Mouse (Mus musculus) Patski (cell line): Measurements from ENCODE around the gene Spata3. TPM values are rescaled to one million over a fixed set of nuclear protein-coding genes. Genes with fewer than 3 reads are reported as not detected.

ENCODE experiments used
- ATAC-seq: fragments of 100-300 bp; one replicate; pipeline ENCODE4 v1.8.0; 2021
- CTCF ChIA-PET: fragments of 350-600 bp; sonication (Branson Sonifier 250); formaldehyde crosslinking; loops from one replicate; lab custom pipeline; 2022; ENCODE audit warnings: inconsistent platforms; lab: Charles Lee
- POLR2A ChIA-PET: fragments of 350-600 bp; sonication (Branson Sonifier 250); formaldehyde crosslinking; loops from one replicate; lab custom pipeline; 2022; ENCODE audit warnings: antibody characterized with exemption, inconsistent platforms; lab: Charles Lee
- DNase-seq: peaks from one replicate; pipeline ENCODE4 v3.0.0-alpha.2; 2011; ENCODE audit warnings: low read depth, low spot score
- H3K27me3 ChIP-seq: fragments of 371-371 bp; one replicate; pipeline ENCODE4 v1.5.1; 2021
- CTCF ChIP-seq: fragments of 100-300 bp; IDR thresholded peaks from one replicate; pipeline ENCODE4 v1.5.1; 2021
- in situ Hi-C: fragments of 300-500 bp; cut with MboI; formaldehyde crosslinking; loops from 3 replicates; pipeline ENCODE4 v1.11.1; 2018; ENCODE audit warnings: low pct_unique_long_range_greater_than_20kb, mixed read lengths
- polyA plus RNA-seq: library from polyadenylated mRNA; unstranded; gene quantifications from one replicate; pipeline ENCODE4 v1.2.3, GENCODE M21; 2021

The Spata3 gene
- polyA plus RNA-seq, 1 experiment from 2014 or later, result not detected

DNA sequence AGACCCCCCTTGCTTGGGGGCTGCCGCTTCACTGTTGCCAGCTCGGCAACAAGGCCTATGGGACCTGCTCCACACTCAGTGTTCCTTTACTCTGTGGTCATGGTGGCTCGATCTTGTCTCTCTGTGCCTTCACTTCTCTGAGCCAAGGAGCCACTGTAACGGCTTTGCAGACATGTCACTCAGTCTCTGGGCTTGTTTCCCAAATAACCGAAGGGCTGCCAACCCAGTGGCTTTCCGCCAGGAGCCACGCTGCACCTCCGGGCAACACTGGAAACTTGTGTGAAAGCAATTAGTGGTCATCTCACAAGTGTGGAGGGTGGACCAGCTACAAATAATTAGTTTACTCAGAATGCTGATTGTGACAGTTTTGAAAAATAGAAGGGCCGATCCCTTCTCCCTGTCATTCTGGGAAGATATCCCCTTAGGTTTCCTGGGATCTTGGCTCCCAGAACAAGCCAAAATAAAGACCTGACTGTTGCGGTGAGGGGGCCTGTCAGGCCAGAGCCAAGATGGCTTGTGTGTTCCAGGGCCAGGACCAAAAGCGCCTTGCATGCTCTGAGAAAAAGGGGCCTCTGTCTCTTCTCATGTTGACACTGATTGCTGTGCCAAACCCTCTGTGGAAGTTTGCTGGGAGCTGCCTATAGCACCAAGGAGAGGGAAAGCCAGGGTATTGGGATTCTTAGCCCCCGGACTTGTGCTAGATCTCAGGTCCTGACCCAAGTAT lies 36.7 kb downstream of the Spata3 start:
- ATAC-seq (no peak), DNase-seq (no peak)
- TF ChIP-seq CTCF, result no peak
- H3K27me3 ChIP-seq, result peaks cover 7% of the 10 kb centered on the region
- CTCF ChIA-PET, result no interaction called here
- in situ Hi-C loops, result no loop called here
- POLR2A ChIA-PET, result no interaction called here

DNA sequence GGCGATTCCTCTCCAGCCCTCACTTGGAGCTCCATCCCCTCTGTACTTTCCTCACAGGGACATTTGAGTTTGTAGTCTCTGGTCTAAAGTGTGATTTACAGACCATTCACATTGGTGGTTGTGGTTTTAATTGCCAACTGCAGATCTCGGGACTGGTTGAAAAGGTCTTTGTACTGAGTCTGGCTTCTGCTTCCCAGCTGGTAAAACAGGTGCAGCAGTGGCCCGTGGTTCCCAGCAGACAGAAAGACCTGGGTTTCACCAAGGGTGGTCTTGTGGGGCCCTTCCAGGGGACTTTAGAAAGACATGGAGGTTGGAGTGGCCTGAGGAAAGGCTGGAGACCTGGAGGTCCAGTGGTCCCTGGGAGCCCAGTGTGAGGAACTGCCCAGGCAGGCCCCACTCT lies 38.3 kb downstream of the Spata3 start:
- ATAC-seq, result no peak
- ChIA-PET CTCF (interaction anchor here (1.3 kb wide), 1 partner anchor 17 kb away, joined by 4 read pairs; no protein-coding TSS in a partner anchor), POLR2A (no interaction called here)
- H3K27me3 ChIP-seq, result peaks cover 3% of the 10 kb centered on the region
- no peak for DNase-seq
- in situ Hi-C loops, result no loop called here
- TF ChIP-seq CTCF, result no peak

DNA sequence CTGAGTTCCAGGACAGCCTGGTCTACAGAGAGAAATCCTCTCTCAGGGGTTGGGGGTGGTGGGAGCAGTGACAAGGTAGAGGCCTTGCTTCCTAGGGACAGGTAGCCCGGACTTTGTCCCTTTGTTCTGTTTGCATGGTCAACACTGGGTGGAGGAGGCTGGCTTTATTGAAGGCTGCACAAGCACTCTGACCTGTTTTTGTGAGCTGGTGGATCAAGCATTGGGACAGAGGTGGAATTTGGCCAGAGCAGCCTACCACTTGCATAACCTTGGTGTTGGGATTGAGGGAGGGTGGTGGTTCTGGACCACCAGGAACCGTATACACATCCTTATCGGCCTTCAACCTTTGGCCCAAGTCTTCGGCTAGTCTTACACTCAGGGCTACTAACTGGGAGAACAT lies 39.7 kb downstream of the Spata3 start:
- no peak for DNase-seq
- H3K27me3 ChIP-seq, result peaks cover 3% of the 10 kb centered on the region
- TF ChIP-seq CTCF, result no peak
- ChIA-PET POLR2A (no interaction called here), CTCF (no interaction called here)
- ATAC-seq, result no peak
- in situ Hi-C loops, result no loop called here

DNA sequence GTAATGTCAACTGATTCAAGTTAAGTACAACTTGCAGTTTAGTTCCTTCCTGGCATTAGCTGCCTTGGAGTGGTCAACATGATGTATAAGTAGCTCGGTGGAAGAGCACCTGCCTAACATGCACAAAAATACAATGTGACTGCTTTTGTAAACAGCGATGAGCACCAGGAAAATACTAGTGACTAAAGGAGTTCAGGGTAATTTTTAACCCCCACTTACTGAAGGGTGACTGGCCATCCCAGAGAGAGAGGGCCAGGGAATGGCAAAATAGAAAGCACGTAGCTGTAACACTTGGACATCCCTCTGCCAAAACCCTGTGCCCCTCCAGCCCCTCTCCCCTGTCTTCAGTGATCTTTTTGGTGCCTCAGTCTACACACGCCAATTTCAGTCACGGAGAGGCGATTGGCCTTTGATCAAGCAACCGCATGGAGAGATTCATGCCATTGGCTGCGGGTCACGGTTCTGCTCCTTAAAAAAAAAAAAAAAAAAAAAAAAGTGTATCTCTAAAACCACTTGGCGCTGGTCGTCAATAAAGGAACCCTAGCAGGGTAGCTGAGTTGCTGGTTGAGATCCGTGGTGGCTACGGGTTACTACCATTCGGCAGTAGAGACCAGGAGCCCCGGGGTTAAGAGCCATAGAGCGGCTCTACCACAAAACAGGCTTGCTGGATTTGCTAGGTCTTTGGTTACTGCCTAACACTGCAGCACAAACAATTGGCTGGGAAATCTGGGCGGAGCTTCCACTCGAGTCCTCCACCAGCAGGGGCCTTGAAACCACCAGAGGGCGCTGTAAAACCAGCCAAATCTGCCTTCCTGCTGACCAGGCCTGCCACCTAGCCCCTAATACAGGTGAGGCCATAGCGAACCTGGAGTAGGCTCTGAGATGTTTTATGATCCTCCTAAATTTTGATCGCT lies 42.5 kb downstream of the Spata3 start:
- peak; percentile 81 for TF ChIP-seq CTCF
- ATAC-seq, result peak; percentile 91
- peaks cover 3% of the 10 kb centered on the region for H3K27me3 ChIP-seq
- DNase-seq, result peak; percentile 51
- ChIA-PET POLR2A (no interaction called here), CTCF (interaction anchor here (0.6 to 1.7 kb wide), 8 partner anchors 8 to 133 kb away, joined by 3 to 13 read pairs (median 4); no protein-coding TSS in a partner anchor)
- in situ Hi-C loops, result no loop called here

DNA sequence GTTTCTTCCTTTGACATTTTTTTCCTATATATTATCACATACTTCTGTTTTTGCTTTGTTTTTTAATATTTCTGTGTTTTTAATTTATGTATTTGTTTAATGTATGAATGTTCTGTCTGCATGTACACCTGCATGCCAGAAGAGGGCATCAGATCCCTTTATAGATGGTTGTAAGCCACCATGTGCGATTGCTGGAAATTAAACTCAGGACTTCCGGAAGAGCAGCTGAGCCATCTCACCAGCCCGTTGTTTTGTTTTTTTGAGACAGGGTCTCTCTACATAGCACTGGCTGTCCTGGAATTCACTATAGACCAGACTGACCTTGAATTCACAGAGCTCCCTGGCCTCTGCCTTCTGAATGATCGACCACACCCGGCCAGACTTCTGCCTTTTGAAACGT lies 45.9 kb downstream of the Spata3 start:
- ChIA-PET CTCF (interaction anchor here (0.8 kb wide), 1 partner anchor 18 kb away, joined by 3 read pairs; no protein-coding TSS in a partner anchor), POLR2A (no interaction called here)
- H3K27me3 ChIP-seq, result no peaks in the 10 kb centered on the region
- no peak for DNase-seq
- ATAC-seq, result no peak
- in situ Hi-C loops, result no loop called here
- peak; percentile 57 for TF ChIP-seq CTCF

- ATAC-seq (peak; percentile 80), DNase-seq (peak; percentile 66)
- in situ Hi-C loops, result no loop called here
- ChIA-PET POLR2A (interaction anchor here (0.6 kb wide), 1 partner anchor 107 kb away, joined by 3 read pairs; no protein-coding TSS in a partner anchor), CTCF (no interaction called here)
- TF ChIP-seq CTCF, result peak; percentile 89
- no peaks in the 10 kb centered on the region for H3K27me3 ChIP-seq
These were observed 47.8 kb downstream of the Spata3 start, which contains the start of gene Psmd1 for GRCm38 (mm10) chr1:86064271-86064991. Gene Psmd1 (plus strand): TSS chr1:86064387.

DNA sequence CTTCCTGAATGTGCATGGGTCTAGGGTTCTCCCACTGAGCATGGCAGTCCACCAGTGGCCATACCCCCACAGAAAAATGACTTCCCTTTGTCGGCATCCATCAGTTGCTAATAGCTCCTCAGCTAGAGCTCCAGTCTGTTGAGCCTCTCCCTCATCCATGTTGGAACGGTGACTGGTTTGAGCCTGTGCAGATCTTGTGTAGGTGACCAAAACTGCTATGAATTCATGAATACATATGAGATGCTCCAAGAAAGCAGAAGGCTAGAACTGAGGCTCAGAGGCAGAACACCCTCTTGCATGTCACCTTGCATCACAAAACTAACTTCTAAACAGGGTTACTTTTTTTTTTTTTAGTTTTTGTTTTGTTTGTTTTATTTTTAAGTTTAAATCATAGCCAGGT lies 59.9 kb downstream of the Spata3 start:
- no peak for TF ChIP-seq CTCF
- ChIA-PET POLR2A (no interaction called here), CTCF (no interaction called here)
- in situ Hi-C loops, result no loop called here
- ATAC-seq (no peak), DNase-seq (no peak)
- H3K27me3 ChIP-seq, result no peaks in the 10 kb centered on the region

Other genes starting within 250 kb of the Spata3 start
- gene A630001G21Rik, start 238.2 kb upstream of the Spata3 start, polyA plus RNA-seq, result 0.36 TPM
- gene Cab39, start 223.4 kb upstream of the Spata3 start, polyA plus RNA-seq, result 74.3 TPM
- gene Itm2c, start 122.5 kb upstream of the Spata3 start, polyA plus RNA-seq, result 229 TPM
- gene 4933407L21Rik, start 88.3 kb upstream of the Spata3 start, polyA plus RNA-seq, result 0.09 TPM
- gene Gpr55, start 55.8 kb upstream of the Spata3 start, polyA plus RNA-seq, result not detected
- not detected for gene 2810459M11Rik, start 29.0 kb downstream of the Spata3 start, polyA plus RNA-seq
- gene Psmd1, start 47.6 kb downstream of the Spata3 start, polyA plus RNA-seq, result 165 TPM
- gene Htr2b, start 95.2 kb downstream of the Spata3 start, polyA plus RNA-seq, result 0.09 TPM
- gene Gm21972, start 116.8 kb downstream of the Spata3 start, polyA plus RNA-seq, result 18.1 TPM
- 34.2 TPM for gene Armc9, start 138.0 kb downstream of the Spata3 start, polyA plus RNA-seq